Mouse (Mus musculus) limb, embryonic 14.5 days (tissue): Measurements from ENCODE around the gene Exosc1. TPM values are rescaled to one million over a fixed set of nuclear protein-coding genes. Genes with fewer than 3 reads are reported as not detected.

Experiments used
- ATAC-seq: fragments of 200-750 bp; cut with Nextera tagmentation; 2 replicates; pipeline ENCODE4 v1.8.0; 2017; ENCODE audit warnings: low read depth, moderate number of reproducible peaks, moderate TSS enrichment; ENCODE audit not compliant: low FRiP score
- DNase-seq: peaks from one replicate; pipeline ENCODE4 v3.0.0-alpha.2; 2015; ENCODE audit warnings: low spot score
- H3K27ac ChIP-seq: fragments of 300-500 bp; sonication (generic); replicated peaks from 2 replicates; pipeline ENCODE4 v1.5.1; 2014; ENCODE audit warnings: low read depth, mild to moderate bottlenecking, low read length, moderate library complexity, mixed read lengths
- H3K27me3 ChIP-seq: fragments of 300-500 bp; sonication (generic); 2 replicates; pipeline ENCODE4 v1.6.1; 2014; ENCODE audit warnings: low read length, mixed read lengths; ENCODE audit not compliant: control insufficient read depth, insufficient read depth
- H3K36me3 ChIP-seq: fragments of 300-500 bp; sonication (generic); 2 replicates; pipeline ENCODE4 v1.6.1; 2014; ENCODE audit warnings: mild to moderate bottlenecking, low read length, moderate library complexity, mixed read lengths; ENCODE audit not compliant: control insufficient read depth, insufficient read depth
- H3K4me1 ChIP-seq: fragments of 300-500 bp; sonication (generic); 2 replicates; pipeline ENCODE4 v1.6.1; 2014; ENCODE audit warnings: antibody characterized with exemption, low read length, mixed read lengths; ENCODE audit not compliant: control insufficient read depth, insufficient read depth
- H3K4me2 ChIP-seq: fragments of 300-500 bp; sonication (generic); replicated peaks from 2 replicates; pipeline ENCODE4 v1.6.1; 2014; ENCODE audit warnings: low read depth, mild to moderate bottlenecking, low read length, moderate library complexity; ENCODE audit not compliant: severe bottlenecking
- H3K4me3 ChIP-seq: fragments of 300-500 bp; sonication (generic); replicated peaks from 2 replicates; pipeline ENCODE4 v1.5.1; 2014; ENCODE audit warnings: low read length
- H3K9ac ChIP-seq: fragments of 300-500 bp; sonication (generic); 2 replicates; pipeline ENCODE4 v1.6.1; 2014; ENCODE audit warnings: mild to moderate bottlenecking, low read depth, low read length, moderate library complexity; ENCODE audit not compliant: severe bottlenecking
- H3K9me3 ChIP-seq: fragments of 300-500 bp; sonication (generic); 2 replicates; pipeline ENCODE4 v1.6.1; 2016; ENCODE audit warnings: low read length; ENCODE audit not compliant: control insufficient read depth
- POLR2A ChIP-seq: fragments of 200-500 bp; IDR thresholded peaks from 2 replicates; pipeline ENCODE4 v1.8.0; 2012; ENCODE audit warnings: inconsistent platforms, mild to moderate bottlenecking, moderate library complexity, borderline replicate concordance; ENCODE audit not compliant: insufficient read depth, insufficient read length; ENCODE audit errors: extremely low read depth
- WGBS: fragments of 180-500 bp; shearing (Covaris S2); extraction: QIAGEN DNeasy Blood & Tissue Kit; methylation state at CpG from one replicate; pipeline ENCODE4 v1.1.7; 2014; 5-methylcytosine and 5-hydroxymethylcytosine counted together
- polyA plus RNA-seq, 2 experiments: library from polyadenylated mRNA; depleted of rRNA in 1 of 2; stranded (reverse) in 1 of 2; unstranded in 1 of 2; fragments of >200 nt; fragmentation: Nextera tagmentation in 1 of 2; extraction: Ambion mirVana in 1 of 2; gene quantifications; 2 replicates each; pipeline versions ENCODE4 v1.2.1 to v1.2.3; 2012 to 2014

Gene Exosc1
- polyA plus RNA-seq, 2 experiments, result 40.1 to 76.1 TPM

DNA sequence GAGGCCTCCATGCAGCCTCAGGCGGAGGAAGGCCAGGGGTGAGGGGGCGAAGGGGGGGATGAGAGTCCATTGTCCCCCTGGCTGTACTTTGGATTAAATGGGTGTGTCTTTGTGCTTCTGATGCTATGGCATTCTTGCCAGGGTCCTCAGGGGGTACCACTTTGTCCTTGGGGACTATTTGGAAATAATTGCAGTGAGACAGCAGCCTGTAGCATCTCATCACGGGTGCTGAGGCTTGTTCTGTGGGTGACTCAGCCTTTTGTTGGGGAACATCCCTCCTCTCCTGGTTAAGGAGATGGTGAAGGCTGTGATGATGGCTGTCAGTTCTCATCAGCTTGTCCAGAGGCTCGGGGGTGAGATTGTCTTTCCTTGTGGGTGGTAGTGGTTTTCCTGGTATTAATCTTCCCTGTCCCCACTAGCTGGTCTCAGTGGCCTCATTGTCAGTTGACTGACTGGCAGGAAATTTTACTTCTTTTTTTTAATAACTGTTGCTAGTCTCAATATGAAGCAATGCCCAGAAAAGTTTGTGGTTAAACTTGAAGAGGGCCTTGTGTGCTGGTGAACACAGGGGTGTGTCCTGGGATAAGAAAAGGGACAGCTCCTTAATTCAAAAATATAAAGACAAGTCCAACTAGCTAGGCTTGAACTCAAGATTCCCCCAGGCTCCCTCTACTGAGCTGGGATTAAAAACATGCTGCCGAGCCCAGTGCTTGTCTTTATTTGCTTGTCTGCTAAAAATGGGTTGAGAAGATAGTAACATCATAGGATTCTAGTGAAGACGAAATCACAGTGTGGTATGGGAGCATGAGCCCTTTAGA is 19.2 kb downstream of the Exosc1 start:
- TF ChIP-seq POLR2A, result no peak
- no peak overlapping the region for H3K27ac ChIP-seq
- ATAC-seq, result no peak

GRCm38 (mm10) chr19:41912121-41913080 is 20.8 kb downstream of the Exosc1 start:
- WGBS, result 2% methylated on average over 40 of the region's 53 CpGs
- H3K36me3 ChIP-seq, result peaks cover 22% of the 10 kb centered on the region
- peak overlapping the region; percentile 84 for H3K9ac ChIP-seq
- H3K27ac ChIP-seq, result peak overlapping the region; percentile 69
- peaks cover 20% of the 10 kb centered on the region for H3K4me1 ChIP-seq
- peak overlapping the region; percentile 66 for H3K4me2 ChIP-seq
- peak overlapping the region; percentile 91 for H3K4me3 ChIP-seq
- ATAC-seq, result peak; percentile 55
- no peaks in the 10 kb centered on the region for H3K9me3 ChIP-seq
- DNase-seq, result no peak
- TF ChIP-seq POLR2A, result no peak
- no peaks in the 10 kb centered on the region for H3K27me3 ChIP-seq

More for the DNA sequence above, 19.2 kb downstream of the Exosc1 start:
- H3K36me3 ChIP-seq, result peaks cover 29% of the 10 kb centered on the region
- 55% methylated on average over 6 of the region's 6 CpGs for WGBS
- peak overlapping the region; percentile 84 for H3K9ac ChIP-seq
- H3K27me3 ChIP-seq, result no peaks in the 10 kb centered on the region
- H3K9me3 ChIP-seq, result no peaks in the 10 kb centered on the region
- H3K4me1 ChIP-seq, result peaks cover 20% of the 10 kb centered on the region
- no peak for DNase-seq
- peak overlapping the region; percentile 91 for H3K4me3 ChIP-seq
- H3K4me2 ChIP-seq, result peak overlapping the region; percentile 66

GRCm38 (mm10) chr19:41911178-41912073 is 21.8 kb downstream of the Exosc1 start, which contains the start of gene Pgam1:
Gene Pgam1, plus strand, starts transcription at chr19:41911923.
- DNase-seq (peak; percentile 97), ATAC-seq (peak; percentile 95)
- H3K27ac ChIP-seq, result peak within 1 kb of the TSS; percentile 69
- TF ChIP-seq POLR2A, result peak; percentile 75; the same call in 1 of the 2 replicates
- peaks cover 13% of the 10 kb centered on the region for H3K36me3 ChIP-seq
- no peaks in the 10 kb centered on the region for H3K27me3 ChIP-seq
- H3K4me1 ChIP-seq, result peaks cover 20% of the 10 kb centered on the region
- peak within 1 kb of the TSS; percentile 91 for H3K4me3 ChIP-seq
- H3K9me3 ChIP-seq, result no peaks in the 10 kb centered on the region
- WGBS, result 7% methylated on average over 38 of the region's 54 CpGs
- H3K4me2 ChIP-seq, result peak within 1 kb of the TSS; percentile 66
- H3K9ac ChIP-seq, result peak within 1 kb of the TSS; percentile 84

DNA sequence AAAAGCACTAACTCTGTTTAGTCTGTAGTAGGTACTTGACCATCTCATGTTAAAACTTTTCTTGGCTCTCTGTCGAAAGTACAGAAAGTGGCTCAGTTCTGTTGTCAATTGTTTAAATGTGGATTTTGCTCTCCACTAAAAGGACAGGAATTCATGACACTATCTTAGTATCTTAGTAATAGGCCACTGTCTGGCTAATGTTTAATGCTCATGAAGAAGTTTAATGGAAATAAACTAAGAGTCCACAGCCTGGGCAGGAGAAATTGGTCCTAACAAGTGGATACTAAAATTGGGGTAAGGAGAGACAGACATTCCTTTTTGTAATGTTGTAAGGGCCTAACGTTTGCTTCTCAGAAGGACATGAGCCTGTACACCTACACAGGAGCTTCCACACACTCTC is 22.8 kb downstream of the Exosc1 start:
- Histone ChIP-seq H3K9me3 (no peaks in the 10 kb centered on the region), H3K4me3 (no peak overlapping the region), H3K4me1 (peaks cover 20% of the 10 kb centered on the region), H3K4me2 (no peak overlapping the region), H3K27me3 (no peaks in the 10 kb centered on the region), H3K9ac (no peak overlapping the region), H3K27ac (no peak overlapping the region), H3K36me3 (peaks cover 4% of the 10 kb centered on the region; the same call in 1 of the 2 replicates)
- no peak for TF ChIP-seq POLR2A
- ATAC-seq (no peak), DNase-seq (no peak)
- WGBS, result 86% methylated on average over 2 of the region's 2 CpGs
